Mouse (Mus musculus): ENCODE results near the gene Micall1. TPM values are rescaled to one million over a fixed set of nuclear protein-coding genes. Genes with fewer than 3 reads are reported as not detected.

The Micall1 gene
- polyA plus RNA-seq, 1 experiment from 2014 or later = 8.8 TPM

- peaks cover 40% of the 10 kb centered on the region for H3K36me3 ChIP-seq
- under 1% methylated on average over 49 of the region's 49 CpGs for WGBS
- no peaks in the 10 kb centered on the region for H3K9me3 ChIP-seq
- peaks cover 30% of the 10 kb centered on the region for H3K4me1 ChIP-seq (replicated peaks)
- DNase-seq (ENCODE audit: low spot score) = peak; percentile 91
- peak within 1 kb of the TSS; percentile 87 for H3K27ac ChIP-seq
- H3K27me3 ChIP-seq (ENCODE audit: insufficient read depth, poor library complexity, severe bottlenecking) = peaks cover 1% of the 10 kb centered on the region; the same call in 1 of the 2 replicates
- peak within 1 kb of the TSS; percentile 69 for H3K4me3 ChIP-seq
These were observed 33.7 kb upstream of the Micall1 start, which contains the start of gene Eif3l for GRCm38 (mm10) chr15:79074913-79075532. Gene Eif3l (plus strand): TSS chr15:79075179.

DNA sequence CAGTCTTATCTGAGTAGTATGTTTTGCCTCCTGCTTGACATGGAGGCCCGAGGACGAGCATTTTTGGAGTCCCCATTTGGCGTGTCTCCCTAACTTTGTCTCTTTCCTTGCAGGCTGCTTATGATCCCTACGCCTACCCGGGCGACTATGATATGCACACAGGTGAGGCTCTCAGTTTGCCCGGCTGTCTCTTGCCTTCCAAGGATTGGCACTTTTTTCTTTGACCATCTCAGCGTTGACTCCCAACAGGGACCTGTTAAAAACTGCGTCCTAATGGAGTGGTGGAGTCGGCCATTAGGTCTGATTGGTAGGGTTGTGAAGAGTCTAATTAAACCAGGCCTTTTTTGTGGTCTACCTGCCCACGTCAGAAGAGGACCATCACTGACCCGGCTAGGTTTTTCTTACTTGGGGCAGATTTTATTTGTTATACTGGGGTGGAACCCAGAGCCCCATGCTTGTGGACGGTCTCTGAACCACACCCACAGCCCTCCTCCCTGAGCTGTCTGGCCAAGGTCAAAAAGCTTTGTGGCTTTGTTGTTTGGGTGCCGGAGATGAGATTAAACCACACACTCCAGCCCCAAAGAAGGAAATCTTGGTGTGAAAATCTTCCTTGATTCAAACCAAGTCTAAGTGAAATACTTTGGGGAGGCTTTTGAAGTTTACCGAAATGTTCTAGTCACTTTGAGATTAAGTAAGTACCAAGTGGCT, 32.9 kb upstream of the Micall1 start:
- Histone ChIP-seq H3K9me3 (no peaks in the 10 kb centered on the region), H3K36me3 (peaks cover 48% of the 10 kb centered on the region), H3K4me1 (replicated peaks) (peaks cover 30% of the 10 kb centered on the region), H3K4me3 (peak overlapping the region; percentile 69), H3K27me3 (ENCODE audit: insufficient read depth, poor library complexity, severe bottlenecking) (no peaks in the 10 kb centered on the region), H3K27ac (peak overlapping the region; percentile 87)
- 43% methylated on average over 15 of the region's 15 CpGs for WGBS
- DNase-seq (ENCODE audit: low spot score) = no peak

GRCm38 (mm10) chr15:79079567-79079966, 29.1 kb upstream of the Micall1 start:
- peaks cover 85% of the 10 kb centered on the region for H3K36me3 ChIP-seq
- DNase-seq (ENCODE audit: low spot score) = no peak
- no peak overlapping the region for H3K27ac ChIP-seq
- peaks cover 22% of the 10 kb centered on the region for H3K4me1 ChIP-seq (replicated peaks)
- H3K9me3 ChIP-seq = no peaks in the 10 kb centered on the region
- 97% methylated on average over 7 of the region's 7 CpGs for WGBS
- H3K4me3 ChIP-seq = no peak overlapping the region
- H3K27me3 ChIP-seq (ENCODE audit: insufficient read depth, poor library complexity, severe bottlenecking) = no peaks in the 10 kb centered on the region

GRCm38 (mm10) chr15:79092284-79092683, 16.4 kb upstream of the Micall1 start:
- H3K9me3 ChIP-seq = no peaks in the 10 kb centered on the region
- DNase-seq (ENCODE audit: low spot score) = no peak
- H3K27ac ChIP-seq = no peak overlapping the region
- no peaks in the 10 kb centered on the region for H3K27me3 ChIP-seq (ENCODE audit: insufficient read depth, poor library complexity, severe bottlenecking)
- WGBS = 90% methylated on average over 6 of the region's 6 CpGs
- peaks cover 9% of the 10 kb centered on the region for H3K4me1 ChIP-seq (replicated peaks)
- no peak overlapping the region for H3K4me3 ChIP-seq
- H3K36me3 ChIP-seq = peaks cover 92% of the 10 kb centered on the region

DNA sequence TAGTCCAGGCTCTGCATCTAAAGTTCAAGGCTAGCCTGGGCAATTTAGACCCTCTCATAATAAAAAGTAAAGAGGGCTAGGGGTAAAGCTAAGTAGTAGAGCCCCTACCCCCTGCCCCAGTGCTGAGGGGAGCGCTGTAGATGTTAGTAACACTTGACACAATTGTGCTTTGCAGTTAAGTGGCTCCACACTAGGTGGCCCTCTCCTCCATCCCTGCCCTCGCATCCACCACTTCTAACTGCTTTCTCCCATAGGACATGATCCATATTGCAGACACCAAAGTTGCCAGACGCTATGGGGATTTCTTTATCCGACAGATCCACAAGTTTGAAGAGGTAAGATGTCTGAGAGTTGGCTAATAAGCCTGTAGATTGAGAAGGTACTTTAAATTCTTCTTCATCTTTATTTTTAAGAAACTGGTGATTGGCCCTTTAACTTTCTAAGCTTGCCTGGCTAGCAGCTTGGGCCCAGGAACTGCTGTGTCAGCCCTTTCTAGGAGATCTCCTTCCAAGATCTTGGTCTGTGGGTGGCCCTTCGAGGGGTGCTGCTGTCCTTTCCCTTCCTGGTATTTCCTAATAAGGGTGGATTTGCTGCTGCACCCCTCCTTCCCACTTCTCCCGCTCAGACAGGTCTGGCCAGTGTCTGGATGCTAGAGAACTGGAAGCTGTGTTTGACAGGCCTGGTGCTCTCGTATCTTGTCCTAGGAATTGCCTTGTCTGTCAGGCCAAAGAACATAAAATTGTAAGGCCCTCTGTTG, 15.4 kb upstream of the Micall1 start:
- DNase-seq (ENCODE audit: low spot score) = no peak
- H3K36me3 ChIP-seq = peaks cover 85% of the 10 kb centered on the region
- 81% methylated on average over 7 of the region's 7 CpGs for WGBS

GRCm38 (mm10) chr15:79095483-79095882, 13.2 kb upstream of the Micall1 start:
- Histone ChIP-seq H3K27me3 (ENCODE audit: insufficient read depth, poor library complexity, severe bottlenecking) (no peaks in the 10 kb centered on the region), H3K4me1 (replicated peaks) (peaks cover 32% of the 10 kb centered on the region), H3K27ac (no peak overlapping the region), H3K36me3 (peaks cover 62% of the 10 kb centered on the region), H3K9me3 (no peaks in the 10 kb centered on the region), H3K4me3 (no peak overlapping the region)
- DNase-seq (ENCODE audit: low spot score) = no peak
- 90% methylated on average over 5 of the region's 5 CpGs for WGBS

More for the DNA sequence above, 15.4 kb upstream of the Micall1 start:
- H3K27me3 ChIP-seq (ENCODE audit: insufficient read depth, poor library complexity, severe bottlenecking) = no peaks in the 10 kb centered on the region
- H3K4me1 ChIP-seq (replicated peaks) = peaks cover 17% of the 10 kb centered on the region
- no peaks in the 10 kb centered on the region for H3K9me3 ChIP-seq
- H3K4me3 ChIP-seq = no peak overlapping the region
- H3K27ac ChIP-seq = no peak overlapping the region

GRCm38 (mm10) chr15:79096556-79096955, 12.1 kb upstream of the Micall1 start:
- no peak for DNase-seq (ENCODE audit: low spot score)
- Histone ChIP-seq H3K27me3 (ENCODE audit: insufficient read depth, poor library complexity, severe bottlenecking) (no peaks in the 10 kb centered on the region), H3K27ac (no peak overlapping the region), H3K4me1 (replicated peaks) (peaks cover 39% of the 10 kb centered on the region), H3K36me3 (peaks cover 52% of the 10 kb centered on the region), H3K9me3 (no peaks in the 10 kb centered on the region), H3K4me3 (no peak overlapping the region)
- 66% methylated on average over 3 of the region's 3 CpGs for WGBS

DNA sequence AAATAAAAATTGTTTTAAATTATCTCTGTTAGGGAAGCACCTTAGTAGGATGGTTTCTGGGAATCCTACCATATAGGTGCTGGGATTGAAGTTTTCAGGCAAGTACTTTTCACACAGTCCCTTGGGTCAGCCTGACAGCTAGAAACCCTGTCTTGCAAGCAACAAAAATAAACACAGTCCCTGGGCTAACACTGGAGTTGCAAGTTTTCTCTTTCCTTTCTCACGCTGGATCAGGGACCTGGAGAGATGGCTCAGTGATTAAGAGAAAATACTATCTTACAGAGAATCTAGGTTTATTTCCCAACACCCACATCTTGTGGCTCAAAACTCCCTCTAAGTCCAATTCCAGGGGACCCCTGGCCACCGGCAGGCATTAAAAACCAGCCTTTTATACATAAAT, 11.6 kb upstream of the Micall1 start:
- Histone ChIP-seq H3K9me3 (no peaks in the 10 kb centered on the region), H3K4me1 (replicated peaks) (peaks cover 42% of the 10 kb centered on the region), H3K27ac (peak overlapping the region; percentile 25; the same call in 1 of the 2 replicates), H3K4me3 (no peak overlapping the region), H3K27me3 (ENCODE audit: insufficient read depth, poor library complexity, severe bottlenecking) (no peaks in the 10 kb centered on the region), H3K36me3 (peaks cover 46% of the 10 kb centered on the region)
- DNase-seq (ENCODE audit: low spot score) = no peak
- WGBS = 48% methylated on average over 2 of the region's 2 CpGs

DNA sequence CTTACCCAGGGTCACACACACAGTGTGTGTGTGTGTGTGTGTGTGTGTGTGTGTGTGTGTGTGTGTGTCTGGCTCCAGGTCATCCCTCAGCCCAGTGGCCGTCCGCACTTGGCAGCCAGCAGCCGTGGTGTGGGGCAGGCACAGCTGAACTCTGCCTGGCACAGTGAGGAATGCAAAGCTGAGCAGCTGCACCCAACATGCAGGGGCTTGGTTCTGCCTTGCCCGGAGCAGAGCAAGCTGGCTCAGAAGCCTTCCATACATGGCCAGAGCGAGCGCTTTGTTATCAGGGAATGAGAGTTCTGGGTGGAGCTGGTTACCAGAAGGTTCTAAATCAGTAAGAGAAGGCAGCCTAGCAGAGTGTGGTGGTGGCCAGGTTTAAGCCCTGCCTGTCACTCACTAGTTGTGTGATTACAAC, 11.1 kb upstream of the Micall1 start:
- peak; percentile 30 for DNase-seq (ENCODE audit: low spot score)
- no peak overlapping the region for H3K4me3 ChIP-seq
- whole genome bisulfite sequencing = 62% methylated on average over 6 of the region's 6 CpGs

GRCm38 (mm10) chr15:79098220-79098619, 10.5 kb upstream of the Micall1 start:
- Histone ChIP-seq H3K36me3 (peaks cover 35% of the 10 kb centered on the region), H3K9me3 (no peaks in the 10 kb centered on the region), H3K4me3 (no peak overlapping the region), H3K27me3 (ENCODE audit: insufficient read depth, poor library complexity, severe bottlenecking) (no peaks in the 10 kb centered on the region), H3K4me1 (replicated peaks) (peaks cover 42% of the 10 kb centered on the region), H3K27ac (peak overlapping the region; percentile 50; the same call in 1 of the 2 replicates)
- WGBS = 72% methylated on average over 5 of the region's 5 CpGs
- no peak for DNase-seq (ENCODE audit: low spot score)

More for the DNA sequence above, 11.1 kb upstream of the Micall1 start:
- peaks cover 42% of the 10 kb centered on the region for H3K4me1 ChIP-seq (replicated peaks)
- peaks cover 41% of the 10 kb centered on the region for H3K36me3 ChIP-seq
- H3K27me3 ChIP-seq (ENCODE audit: insufficient read depth, poor library complexity, severe bottlenecking) = no peaks in the 10 kb centered on the region
- no peaks in the 10 kb centered on the region for H3K9me3 ChIP-seq
- H3K27ac ChIP-seq = peak overlapping the region; percentile 25; the same call in 1 of the 2 replicates

- WGBS = 59% methylated on average over 7 of the region's 7 CpGs
- peaks cover 42% of the 10 kb centered on the region for H3K4me1 ChIP-seq (replicated peaks)
- H3K27me3 ChIP-seq (ENCODE audit: insufficient read depth, poor library complexity, severe bottlenecking) = no peaks in the 10 kb centered on the region
- H3K36me3 ChIP-seq = peaks cover 29% of the 10 kb centered on the region
- H3K9me3 ChIP-seq = no peaks in the 10 kb centered on the region
- H3K4me3 ChIP-seq = no peak overlapping the region
- DNase-seq (ENCODE audit: low spot score) = no peak
- peak overlapping the region; percentile 36 for H3K27ac ChIP-seq
These were observed 9.8 kb upstream of the Micall1 start for GRCm38 (mm10) chr15:79098868-79099267.

- Histone ChIP-seq H3K27me3 (ENCODE audit: insufficient read depth, poor library complexity, severe bottlenecking) (no peaks in the 10 kb centered on the region), H3K27ac (0 out of 2 replicates have a peak overlapping the region, but pooled peaks have one; percentile 36), H3K9me3 (no peaks in the 10 kb centered on the region), H3K36me3 (peaks cover 23% of the 10 kb centered on the region), H3K4me3 (no peak overlapping the region), H3K4me1 (replicated peaks) (peaks cover 42% of the 10 kb centered on the region)
- no peak for DNase-seq (ENCODE audit: low spot score)
- WGBS = 66% methylated on average over 4 of the region's 4 CpGs
These were observed 9.2 kb upstream of the Micall1 start for GRCm38 (mm10) chr15:79099456-79099855.

Measured in hindbrain, embryonic 10.5 days (tissue).